Mouse (Mus musculus) left cerebral cortex, adult 8-10 months (tissue): ENCODE measurements around the gene Tspan5. TPM values are rescaled to one million over a fixed set of nuclear protein-coding genes. Genes with fewer than 3 reads are reported as not detected.

ENCODE experiments used
- DNase-seq, 2 experiments: peaks; one replicate each; pipeline ENCODE4 v3.0.0; 2022; ENCODE audit warnings: low spot score in 2 of 2
- total RNA-seq, 4 experiments: library from RNA; stranded (reverse); gene quantifications; 2 replicates each; pipeline ENCODE4 v1.2.4; 2022

The Tspan5 gene
- 100 to 1,000 TPM; 217 to 260 (median 233) TPM for total RNA-seq

GRCm38 (mm10) chr3:138741649-138742565 is at the start of gene Tspan5:
Gene Tspan5, plus strand, starts transcription at chr3:138742195.
- DNase-seq = peak in 1 of 2 experiments; percentile 77

GRCm38 (mm10) chr3:138692302-138692701 is 49.7 kb upstream of the Tspan5 start:
- no peak for DNase-seq

GRCm38 (mm10) chr3:138703399-138703798 is 38.6 kb upstream of the Tspan5 start:
- DNase-seq = no peak

DNA sequence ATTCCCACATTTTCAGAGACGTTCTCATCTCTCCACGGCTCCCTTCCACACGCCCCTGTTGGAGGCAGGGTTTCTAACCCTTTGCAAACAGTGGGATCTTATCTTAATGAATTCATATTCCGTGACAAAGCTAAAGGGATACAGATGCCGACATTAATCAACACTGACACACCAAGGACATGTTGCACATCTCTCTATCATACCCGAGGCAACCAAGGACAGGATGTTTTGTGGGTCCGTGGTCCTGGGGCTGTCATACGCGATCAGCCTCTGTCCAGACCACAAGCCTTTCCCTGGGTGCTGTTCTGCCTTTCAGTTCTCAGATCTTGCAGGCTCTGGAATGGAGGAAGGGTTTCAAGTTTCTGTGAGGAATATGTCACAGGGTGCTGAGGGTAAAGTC is 37.5 kb upstream of the Tspan5 start:
- no peak for DNase-seq

DNA sequence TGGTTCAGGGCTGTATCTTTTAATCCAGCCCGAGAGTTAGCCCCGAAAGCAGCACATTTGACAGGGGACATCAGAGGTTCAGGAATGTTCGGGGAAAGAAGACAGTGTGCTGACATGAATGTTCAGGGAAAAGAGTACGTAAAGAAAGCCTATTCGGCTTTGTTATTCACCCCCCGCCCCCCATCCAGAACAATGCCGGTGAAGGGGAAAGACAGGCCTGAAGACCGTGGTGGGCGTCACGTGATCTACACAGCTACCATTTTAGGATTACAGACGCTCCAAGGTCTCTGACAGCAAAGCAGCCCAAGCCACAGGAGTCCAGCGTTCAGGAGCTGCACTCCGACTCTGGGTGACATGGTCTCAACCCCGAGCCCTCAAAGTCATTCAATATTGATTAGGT is 36.1 kb upstream of the Tspan5 start:
- no peak for DNase-seq

- DNase-seq = no peak
Observed at GRCm38 (mm10) chr3:138709183-138709582, 32.8 kb upstream of the Tspan5 start.

DNA sequence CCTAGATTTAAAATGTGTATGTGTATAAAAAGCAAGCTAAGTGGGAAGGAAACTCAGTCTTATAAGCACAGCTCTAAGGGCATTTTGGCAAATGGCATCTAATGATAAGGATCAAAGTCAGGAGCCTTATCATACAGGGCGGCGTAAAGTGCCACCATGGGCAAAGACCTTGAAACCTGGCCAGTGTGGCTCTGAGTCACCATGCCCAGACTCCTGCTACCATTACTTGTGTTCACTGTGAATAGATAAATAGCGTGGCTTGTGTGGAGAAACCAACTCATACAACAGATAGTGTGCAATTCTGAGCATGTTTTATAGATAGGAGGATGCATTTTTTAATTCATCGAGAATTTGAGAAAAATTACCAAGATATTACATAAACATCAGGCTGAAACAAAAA is 30.0 kb upstream of the Tspan5 start:
- no peak for DNase-seq

- DNase-seq = no peak
Observed at GRCm38 (mm10) chr3:138712452-138713140, 29.4 kb upstream of the Tspan5 start.

DNA sequence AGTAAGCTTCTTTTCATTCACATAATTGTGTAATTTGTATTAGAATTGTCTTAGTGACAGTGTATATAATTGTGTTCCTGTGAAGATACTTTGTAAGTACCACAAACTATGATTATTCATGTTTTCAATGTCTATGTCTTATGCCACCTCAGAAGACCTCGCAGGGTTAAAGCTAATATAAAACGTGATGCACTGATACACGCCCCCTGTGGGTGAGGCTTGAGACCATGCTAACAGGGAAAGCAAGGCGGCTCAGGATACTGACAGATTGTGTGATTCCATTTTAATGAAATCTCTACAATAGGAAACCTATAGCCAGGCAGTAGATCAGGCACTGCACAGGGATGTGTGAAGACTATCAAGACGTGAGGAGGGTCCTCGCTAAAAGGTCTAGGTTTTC is 28.9 kb upstream of the Tspan5 start:
- DNase-seq = no peak

DNA sequence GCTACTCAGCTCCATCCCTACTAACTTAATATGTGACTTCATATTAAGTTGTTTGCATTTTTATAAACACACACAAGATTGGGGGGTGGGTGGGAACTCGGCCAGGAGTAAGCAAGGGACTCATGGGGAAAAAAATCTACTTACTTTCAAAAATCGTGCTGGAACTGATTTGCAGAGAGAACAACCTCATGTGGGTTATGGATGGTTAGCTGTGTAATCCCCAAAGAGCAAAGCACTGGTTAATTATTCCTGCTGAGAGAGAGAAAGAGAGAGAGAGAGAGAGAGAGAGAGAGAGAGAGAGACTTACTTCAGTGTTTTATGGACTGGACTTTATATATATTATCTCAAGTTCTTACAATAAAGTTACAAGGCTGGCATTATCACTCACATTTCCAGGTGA is 27.2 kb upstream of the Tspan5 start:
- DNase-seq = no peak

GRCm38 (mm10) chr3:138715212-138715611 is 26.8 kb upstream of the Tspan5 start:
- DNase-seq = no peak

DNA sequence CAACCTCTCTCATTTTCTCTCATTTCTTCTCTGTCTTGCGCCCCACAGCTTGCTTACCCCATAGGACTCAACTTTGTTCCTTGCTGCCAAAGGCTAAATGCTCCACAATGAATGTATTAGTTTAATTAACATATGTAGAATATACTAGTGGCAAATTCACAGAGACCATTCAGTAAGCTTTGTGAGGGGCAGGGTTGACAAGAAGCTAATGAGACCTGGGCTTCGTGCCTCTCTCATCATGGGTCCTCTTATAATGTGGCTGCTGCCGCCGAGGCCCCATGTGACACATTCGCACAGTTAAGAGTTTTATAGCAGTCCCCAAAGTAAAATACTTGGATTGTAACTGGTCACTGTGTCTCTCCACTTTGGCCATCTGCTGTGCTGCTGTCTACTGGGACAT is 25.0 kb upstream of the Tspan5 start:
- no peak for DNase-seq

GRCm38 (mm10) chr3:138722152-138722551 is 19.8 kb upstream of the Tspan5 start:
- no peak for DNase-seq

DNA sequence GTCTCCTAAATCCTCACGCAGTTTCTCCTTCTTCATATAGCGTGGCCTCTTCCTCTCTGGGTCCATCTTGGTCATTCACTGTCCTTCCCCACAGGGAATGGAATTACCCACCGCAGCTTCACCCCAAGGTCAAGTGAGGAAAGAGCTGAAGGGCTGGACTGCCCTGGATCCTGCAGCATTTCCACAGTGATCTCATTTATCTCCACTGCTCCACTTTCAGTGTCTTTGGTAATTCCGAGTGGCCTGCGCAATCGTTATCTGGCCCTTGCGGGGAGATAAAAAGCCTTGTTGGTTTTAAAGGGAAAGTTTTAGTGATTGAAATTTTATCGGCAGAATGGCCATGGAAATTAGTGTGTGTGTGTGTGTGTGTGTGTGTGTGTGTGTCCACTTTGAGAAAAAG is 14.4 kb upstream of the Tspan5 start:
- DNase-seq = no peak

- no peak for DNase-seq
Observed at GRCm38 (mm10) chr3:138728840-138729239, 13.2 kb upstream of the Tspan5 start.

DNA sequence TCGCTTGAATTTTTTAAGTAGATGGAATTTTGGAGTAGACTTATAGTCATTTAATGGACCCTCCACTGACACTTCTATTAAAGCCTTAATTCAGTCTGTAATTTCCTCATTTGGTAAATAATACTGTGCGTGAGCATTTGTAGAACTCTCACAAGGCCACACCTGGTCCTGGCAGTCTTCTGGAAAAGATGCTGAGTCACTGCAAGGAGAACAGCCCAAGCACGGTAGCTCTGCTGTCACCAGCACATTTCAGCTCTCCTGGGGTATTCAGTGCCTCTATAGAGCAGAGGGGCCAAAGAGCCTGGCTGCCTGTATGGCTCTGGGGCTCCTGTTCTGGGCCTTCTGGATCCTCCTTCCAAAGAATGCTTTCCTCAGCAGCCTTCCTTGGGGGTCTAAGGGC is 11.2 kb upstream of the Tspan5 start:
- DNase-seq = no peak

DNA sequence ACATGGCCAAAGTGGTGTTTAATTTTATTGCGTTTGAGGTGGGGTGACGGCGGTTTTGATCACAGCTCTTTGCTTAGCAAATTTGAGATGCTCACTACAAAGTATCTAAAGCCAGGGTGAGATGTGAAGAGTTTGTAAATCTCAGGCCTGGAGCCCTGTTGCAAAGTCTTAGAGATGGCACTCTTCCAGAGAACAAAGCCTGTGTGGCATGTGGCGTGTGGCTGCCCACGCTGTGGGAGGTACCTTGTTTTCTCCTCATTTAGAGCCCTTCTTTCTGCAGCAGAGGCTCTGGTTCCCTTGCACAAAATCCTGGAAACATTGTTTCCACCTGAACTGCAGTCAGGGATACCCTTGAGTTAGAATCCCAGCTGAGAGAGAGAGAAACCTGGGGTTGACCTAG is 6.2 kb upstream of the Tspan5 start:
- DNase-seq = no peak

- DNase-seq = no peak
Observed at GRCm38 (mm10) chr3:138739150-138739700, 2.8 kb upstream of the Tspan5 start.

DNA sequence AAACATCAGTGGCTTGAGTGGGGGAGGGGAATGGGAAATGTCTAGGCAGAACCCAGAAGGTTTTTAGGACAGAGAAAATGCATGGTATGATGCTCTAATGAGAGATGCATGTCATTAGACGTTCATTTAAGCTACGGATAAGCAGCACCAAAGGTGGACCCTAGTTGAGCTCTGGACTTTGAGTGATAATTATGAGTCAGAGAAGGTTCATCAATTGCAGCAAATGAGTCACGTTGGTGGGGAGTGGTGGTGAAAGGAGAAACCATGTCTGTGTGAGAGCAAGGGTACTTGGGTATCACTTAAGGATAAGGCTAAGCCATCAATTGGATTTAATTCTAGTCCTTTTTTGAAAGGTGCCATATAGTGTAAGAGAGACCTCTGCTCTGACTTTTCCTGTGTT is 1.7 kb upstream of the Tspan5 start:
- DNase-seq = no peak

DNA sequence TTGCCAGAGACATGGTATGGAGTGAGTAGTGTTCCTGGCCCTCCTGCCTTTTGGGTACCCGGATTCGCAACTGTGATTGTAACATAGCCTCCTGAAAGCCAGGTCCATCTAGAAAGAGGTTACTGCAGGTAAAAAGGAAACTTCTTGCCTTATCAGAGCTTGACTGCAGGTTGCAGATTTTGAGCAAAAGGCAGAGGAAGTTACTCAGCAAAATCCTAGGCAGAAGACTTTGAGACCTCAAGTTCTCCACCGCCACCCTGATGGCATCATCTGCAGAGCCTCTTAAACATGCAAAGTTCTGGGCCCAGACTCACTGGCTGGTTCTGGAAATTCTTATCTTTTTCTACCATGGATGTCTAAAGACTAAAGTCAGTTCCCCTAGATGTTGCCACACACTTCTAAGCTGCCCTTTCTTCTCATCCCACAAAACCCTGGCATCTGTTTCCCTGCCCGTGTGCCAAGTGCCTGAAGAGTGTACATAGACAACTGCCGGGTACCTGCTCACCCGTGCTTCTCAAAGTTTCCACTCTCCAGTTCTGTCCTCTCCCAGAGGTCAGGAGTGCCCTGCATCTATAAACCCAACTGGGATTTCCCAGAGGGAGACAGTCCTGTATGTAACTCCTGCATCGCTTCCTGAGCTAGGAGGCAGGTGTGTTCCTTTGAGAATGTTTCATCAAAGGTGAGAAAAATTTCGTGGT is 1.0 kb upstream of the Tspan5 start:
- DNase-seq = no peak

- no peak for DNase-seq
Observed at GRCm38 (mm10) chr3:138742566-138742930, 553 bp downstream of the Tspan5 start.
